Mouse (Mus musculus): ENCODE results near the gene Cnn3.
A peak's percentile ranks its signal among the peaks of the same experiment; 100 is the strongest.

DNA sequence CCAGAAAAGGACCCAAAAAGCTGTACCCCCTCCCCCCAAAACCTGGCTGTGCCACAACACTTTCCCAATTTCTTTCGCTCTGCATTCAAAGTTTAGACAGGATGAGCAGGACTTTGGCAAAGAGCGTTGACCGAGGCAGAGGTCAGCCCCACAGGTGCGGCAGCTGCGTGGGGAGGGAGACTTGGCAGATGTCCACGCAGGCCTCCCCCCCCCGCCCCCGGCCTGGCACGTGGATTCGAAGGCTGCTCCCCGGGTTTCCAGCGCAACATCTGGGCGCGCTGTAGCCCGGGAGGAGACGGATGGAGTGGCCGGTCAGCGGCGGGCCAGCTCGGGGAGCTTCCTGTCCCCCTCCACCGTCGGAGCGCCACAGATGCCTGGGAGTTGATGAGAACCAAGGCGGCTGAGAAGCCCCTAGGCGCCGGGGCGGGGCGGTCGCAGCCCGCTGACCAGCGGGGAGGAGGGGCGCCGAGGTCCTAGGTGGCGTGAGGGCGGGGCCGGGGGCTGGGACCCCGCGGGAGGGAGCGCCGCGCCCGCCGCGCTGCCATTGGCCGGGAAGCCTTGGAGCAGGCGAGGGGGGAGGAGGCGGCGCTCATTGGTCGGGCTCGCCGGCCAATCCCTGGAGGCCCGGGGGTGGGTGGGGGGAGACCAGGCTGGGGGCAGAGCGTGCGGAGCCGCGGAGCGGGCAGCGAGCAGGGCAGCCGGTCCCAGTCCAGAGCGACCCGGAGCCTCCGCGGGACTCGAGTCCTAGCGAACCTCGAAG lies at the start of gene Cnn3:
- peak; percentile 44 for TF ChIP-seq REST (IDR thresholded peaks at IDR 0.05; ENCODE audit: insufficient read depth, insufficient read length)
- TF ChIP-seq POLR2A (IDR thresholded peaks at IDR 0.05; ENCODE audit: insufficient read length, low read depth) = peak; percentile 82
- no peak for TF ChIP-seq CEBPB (IDR thresholded peaks at IDR 0.05; ENCODE audit: insufficient read depth, poor library complexity, severe bottlenecking)
- no peak for TF ChIP-seq USF1 (IDR thresholded peaks at IDR 0.05; ENCODE audit: low read depth)
- peak; percentile 93 for TF ChIP-seq POLR2AphosphoS2 (IDR thresholded peaks at IDR 0.05; ENCODE audit: insufficient read length, low read depth)
- TF ChIP-seq TCF12 (IDR thresholded peaks at IDR 0.05; ENCODE audit: insufficient read depth, poor library complexity, severe bottlenecking) = no peak
- TF ChIP-seq E2F4 (IDR thresholded peaks at IDR 0.05; ENCODE audit: insufficient read depth) = no peak
- TF ChIP-seq MAX (IDR thresholded peaks at IDR 0.05; ENCODE audit: low read depth) = no peak
- TF ChIP-seq SRF (IDR thresholded peaks at IDR 0.05; ENCODE audit: control insufficient read depth, insufficient read length, low read depth) = no peak
- peak in 2 of 3 experiments; percentile 4 to 56 for TF ChIP-seq MYOG (IDR thresholded peaks at IDR 0.05; ENCODE audit: control insufficient read depth in 1 of 3, insufficient read depth in 1 of 3, insufficient read length in 2 of 3, low read depth in 2 of 3)
- peak in 2 of 3 experiments; percentile 53 to 60 for TF ChIP-seq MYOD1 (IDR thresholded peaks at IDR 0.05; ENCODE audit: control insufficient read depth in 1 of 3, insufficient read length in 2 of 3, low read depth in 2 of 3)

Measured in myocyte (in vitro differentiated cells).